Mouse (Mus musculus) kidney, postnatal 10 days (tissue): Measurements from ENCODE around the gene Nsf.

Source experiments
- DNase-seq: peaks from one replicate; pipeline ENCODE4 v3.0.0; 2021; ENCODE audit warnings: mixed read lengths

Nsf gene

DNA sequence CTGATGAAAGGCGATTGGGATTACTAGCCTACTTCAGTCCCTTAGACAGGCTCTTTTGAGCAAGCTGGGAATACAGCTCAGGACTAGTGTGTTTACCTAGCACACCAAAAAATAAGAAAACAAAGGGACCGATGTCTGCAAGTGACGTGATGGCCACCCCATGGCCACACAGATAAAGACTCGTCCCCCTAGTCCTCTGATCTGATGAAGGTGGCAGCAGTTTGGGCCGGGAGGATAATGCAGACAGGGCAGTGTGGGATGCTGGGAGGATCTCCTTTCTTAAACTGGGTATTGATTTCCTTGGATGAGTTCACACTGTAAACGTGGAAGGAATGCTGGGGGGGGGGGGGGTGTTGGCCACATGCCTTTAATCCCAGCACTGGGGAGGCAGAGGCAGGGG, 13.0 kb downstream of the Nsf start:
- DNase-seq, result no peak

DNA sequence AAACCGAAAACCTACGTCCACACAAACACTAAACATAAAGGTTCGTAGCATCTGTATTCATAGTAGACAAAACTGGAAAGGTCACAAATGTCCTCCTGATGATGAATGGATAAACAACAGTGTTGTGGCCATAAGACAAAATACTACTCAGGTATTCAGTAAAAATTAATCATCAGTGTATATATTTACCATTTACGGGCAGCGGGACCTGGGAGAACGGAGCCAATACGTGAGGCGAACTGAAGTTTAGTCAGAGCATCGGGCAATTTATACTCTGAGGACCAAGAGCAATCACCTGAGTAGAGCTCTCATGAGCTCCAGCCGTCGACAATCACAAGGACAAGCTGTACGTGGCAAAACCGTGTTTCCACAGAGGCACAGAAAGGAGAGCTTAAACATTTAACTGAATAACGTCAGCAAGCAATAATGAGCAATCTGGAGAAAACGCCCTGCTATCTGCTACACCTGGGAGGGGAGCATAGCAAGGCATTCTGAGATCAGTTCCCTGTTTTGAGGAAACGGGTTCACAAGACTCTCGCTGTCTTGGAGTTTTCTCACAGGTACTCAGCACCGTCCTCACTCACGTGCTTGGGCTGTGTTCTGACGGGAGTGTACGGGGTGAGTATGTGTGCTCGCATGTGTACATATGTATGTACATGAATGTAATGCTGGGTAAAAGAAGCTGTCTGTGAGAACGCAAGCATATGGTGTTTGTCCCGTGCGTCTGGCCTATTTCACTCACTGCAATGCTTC, 15.7 kb downstream of the Nsf start:
- DNase-seq, result no peak

DNA sequence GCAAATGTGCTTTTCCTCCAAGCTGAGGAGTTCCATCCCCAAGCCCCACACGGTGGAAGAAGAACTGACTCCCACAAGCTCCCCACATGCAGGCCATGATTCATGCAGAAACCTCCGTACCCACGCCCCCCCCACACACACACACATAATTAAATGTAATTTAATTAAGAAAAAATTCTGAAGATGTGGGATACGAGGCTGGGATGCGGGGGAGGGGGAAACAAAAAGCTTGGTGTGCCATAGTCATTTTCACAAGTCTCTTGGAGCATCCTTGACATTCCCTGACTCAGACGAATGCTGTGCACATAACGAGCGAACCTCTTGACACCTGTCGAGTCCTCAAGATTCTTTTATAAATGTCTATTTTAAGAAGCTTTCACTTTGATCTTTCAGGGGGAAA, 16.4 kb downstream of the Nsf start:
- peak; percentile 30 for DNase-seq

DNA sequence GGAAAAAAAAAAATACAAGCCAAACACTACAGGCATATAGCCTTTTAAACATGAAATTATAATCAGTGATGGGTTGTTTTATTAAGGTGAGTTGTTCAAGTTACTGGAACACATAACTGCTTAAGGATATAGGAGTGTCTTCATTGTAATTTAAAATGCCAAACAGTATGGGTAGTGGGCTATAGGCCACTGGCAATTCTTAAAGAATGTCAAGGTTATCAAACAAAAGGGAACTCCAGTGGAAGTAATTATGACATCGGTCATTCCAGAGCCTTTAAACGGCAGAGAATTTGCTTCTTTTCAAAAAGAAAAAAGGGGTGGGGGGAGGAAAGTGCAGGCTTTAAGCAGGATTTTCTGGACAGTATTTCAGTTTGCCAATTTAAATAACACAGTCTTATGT, 18.1 kb downstream of the Nsf start:
- DNase-seq, result no peak

DNA sequence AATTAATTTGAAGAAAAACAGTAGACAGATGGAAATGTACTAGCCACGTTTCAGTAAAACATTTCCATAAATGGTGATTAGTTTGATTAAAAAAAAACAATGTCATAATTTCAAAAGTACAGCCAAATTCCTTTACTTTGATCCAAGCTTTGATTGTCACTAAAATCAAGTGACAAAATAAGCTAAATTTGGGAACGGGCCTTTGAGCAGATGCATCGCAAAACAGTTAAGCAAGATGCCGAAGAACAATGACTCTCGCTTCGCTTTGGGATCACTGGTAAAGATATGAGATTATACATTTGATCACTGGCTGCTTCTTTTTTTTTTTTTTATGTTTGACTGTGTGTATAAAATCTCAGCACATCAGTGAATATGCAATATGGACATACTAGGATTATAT, 20.0 kb downstream of the Nsf start:
- DNase-seq, result no peak

DNA sequence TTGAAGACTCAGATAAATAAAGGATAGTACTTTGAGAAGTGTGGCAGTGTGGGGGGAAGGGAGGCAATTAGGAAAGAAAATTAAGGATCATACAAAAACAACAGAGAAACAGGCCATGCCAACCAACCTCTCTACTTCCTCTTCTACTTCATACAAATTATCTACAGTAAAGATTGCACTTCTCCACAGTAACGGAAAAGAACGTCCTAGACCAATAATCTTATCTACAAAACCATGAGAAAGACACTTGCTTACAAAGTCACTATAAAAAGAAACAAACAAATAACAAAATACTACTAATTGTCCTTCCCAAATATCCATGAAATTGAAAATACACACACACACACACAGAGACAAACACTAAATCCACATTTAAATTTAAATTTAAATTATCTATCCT, 29.9 kb downstream of the Nsf start:
- DNase-seq, result no peak

DNA sequence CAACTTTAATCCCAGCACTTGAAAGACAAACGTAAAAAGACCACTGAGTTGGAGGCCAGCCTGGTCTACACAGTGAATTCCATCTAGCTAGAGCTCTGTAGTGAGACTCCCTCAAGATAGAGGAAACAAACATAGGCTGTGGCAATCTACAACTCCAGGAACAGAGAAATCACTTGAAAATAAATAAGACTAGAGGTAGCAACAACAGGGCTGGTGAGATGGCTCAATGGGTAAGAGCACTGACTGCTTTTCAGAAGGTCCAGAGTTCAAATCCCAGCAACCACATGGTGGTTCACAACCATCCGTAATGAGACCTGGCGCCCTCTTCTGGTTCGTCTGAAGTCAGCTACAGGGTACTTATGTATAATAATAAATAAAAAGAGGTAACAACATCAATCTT, 30.6 kb downstream of the Nsf start:
- DNase-seq, result no peak

DNA sequence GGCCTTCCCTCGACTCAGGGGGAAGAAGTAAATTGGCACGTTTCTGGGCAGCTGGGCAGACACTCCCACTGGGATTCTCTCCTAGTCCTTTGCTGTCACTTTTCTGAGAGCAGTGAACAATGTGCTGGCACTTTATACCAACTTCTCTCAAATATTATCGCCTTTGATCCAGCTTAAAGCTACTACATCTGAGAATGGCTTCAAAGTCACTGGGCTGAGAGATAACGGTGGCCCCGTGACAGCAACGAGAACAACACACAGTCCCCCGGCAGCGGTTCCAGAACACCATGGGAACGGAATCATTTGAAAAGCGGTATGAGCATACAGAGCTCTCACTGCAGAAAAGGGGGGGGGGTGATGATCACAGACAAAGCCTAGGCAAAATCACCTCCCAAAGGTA, 31.0 kb downstream of the Nsf start:
- no peak for DNase-seq

DNA sequence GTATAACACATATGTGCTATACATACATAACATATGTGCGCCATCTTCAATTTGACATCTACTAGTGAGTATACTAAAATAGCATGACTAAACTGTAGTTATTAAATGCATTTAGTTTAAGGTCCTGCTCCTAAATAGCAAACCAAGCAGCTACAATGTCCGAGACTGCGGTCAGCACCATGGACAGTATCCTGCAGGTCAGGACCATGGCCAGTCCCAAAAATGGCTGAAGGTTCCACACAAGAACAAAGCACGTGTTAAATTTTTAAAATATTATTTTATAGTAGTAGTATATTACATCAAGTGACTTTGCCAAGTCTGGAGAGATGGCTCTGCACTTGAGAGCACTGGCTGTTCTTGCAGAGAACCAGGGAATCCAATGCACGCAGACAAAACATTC, 33.2 kb downstream of the Nsf start:
- peak; percentile 85 for DNase-seq

DNA sequence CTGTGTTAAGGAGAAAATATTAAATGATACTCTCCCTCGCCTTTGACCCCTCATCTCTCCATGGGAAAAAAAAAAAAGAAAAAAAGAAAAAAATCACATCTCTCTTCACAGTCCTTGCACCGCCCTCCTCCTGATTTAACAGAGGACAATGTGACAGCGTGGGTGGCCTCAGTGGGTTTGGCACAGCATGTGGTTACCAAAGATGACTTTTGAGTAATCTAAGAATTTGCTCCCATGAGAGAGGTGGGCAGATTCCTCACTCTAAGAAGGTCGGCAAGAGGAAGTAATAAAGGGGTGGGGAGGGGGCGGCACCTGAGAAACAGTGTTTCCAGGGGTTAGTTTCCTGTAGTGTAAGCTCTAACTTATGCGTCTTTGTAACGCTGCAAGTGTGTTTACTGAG, 37.0 kb downstream of the Nsf start:
- DNase-seq, result no peak

DNA sequence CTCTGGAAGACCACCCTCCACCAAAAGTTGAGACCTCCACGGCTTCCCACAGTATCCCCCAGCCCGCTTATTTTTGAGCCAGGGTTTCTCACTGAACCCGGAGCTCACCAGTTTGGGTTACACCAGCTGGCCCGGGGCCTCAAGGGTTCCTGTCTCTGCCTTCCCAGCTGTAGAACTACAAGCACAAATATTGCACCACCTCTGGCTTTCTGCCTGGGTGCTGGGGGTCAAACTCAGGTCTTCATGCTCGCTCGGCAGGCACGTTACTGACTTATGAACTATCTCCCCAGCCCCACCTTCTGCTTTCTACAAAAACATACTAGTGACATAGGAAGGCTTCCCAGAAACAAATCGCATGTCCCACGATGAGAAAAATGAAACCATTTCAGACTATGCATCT, 38.2 kb downstream of the Nsf start:
- no peak for DNase-seq

DNA sequence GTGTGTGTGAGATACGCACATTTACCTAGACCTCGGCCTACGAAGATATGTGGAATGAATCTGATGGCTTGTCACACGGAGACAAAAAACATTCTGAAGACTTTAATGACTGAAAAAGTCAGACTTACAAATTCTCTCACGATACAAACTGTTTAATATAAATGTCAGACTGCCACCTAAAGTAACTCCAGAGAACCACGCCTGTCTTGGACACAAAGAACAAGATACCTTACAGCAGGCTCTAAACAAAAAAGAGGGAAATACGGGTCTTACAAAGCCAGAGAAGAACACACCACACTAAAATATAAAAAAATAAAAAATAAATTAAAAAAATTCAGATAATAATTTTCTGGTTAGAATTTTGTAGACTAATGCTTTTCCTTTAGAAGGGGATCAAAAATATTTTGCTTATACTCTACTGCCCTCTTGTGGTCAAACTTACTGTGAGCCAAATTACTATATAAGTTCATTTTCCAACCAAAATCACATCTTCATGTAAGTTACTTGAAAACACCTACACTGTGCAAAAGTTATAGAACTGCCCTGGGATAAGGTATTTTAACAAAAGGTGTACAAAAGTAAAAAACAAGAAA, 42.8 kb downstream of the Nsf start:
- DNase-seq, result no peak

DNA sequence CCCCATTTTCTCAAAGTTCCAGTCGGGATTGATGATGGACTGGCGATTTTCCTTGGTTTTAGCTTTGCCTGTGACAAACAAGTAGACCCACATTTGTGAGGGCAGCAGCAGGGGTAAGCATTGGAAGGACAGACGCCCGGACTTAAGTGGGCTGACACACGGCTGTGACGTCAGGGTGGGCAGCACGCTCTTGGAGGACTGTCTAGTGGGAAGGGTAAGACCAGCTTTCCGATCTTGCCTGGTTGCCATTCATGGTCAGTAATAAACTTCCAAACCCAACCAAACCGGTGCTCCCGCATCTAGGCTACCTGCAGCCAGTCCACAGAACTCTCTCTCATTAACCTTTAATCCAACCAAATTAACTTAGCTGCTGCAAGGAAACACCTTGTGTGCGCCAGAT, 43.3 kb downstream of the Nsf start:
- DNase-seq, result no peak

DNA sequence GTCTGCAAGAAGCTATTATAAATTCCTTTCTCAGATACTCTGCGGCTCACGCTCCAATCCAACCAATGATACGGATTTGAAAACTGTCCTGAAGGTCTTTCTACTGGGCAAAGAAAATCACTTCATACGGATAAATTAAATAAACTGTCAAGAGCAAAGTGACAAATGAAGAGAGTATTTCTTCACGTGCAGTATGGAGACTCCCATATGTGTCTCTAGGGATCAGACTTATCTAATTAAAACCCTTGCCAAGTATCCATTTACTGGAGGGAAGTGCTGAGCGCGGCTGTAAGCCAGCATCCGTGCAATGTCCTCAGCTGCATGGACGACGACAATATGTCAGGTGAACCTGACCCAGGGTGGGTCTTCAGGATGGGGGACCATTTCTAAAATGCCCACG, 44.0 kb downstream of the Nsf start:
- DNase-seq, result no peak

DNA sequence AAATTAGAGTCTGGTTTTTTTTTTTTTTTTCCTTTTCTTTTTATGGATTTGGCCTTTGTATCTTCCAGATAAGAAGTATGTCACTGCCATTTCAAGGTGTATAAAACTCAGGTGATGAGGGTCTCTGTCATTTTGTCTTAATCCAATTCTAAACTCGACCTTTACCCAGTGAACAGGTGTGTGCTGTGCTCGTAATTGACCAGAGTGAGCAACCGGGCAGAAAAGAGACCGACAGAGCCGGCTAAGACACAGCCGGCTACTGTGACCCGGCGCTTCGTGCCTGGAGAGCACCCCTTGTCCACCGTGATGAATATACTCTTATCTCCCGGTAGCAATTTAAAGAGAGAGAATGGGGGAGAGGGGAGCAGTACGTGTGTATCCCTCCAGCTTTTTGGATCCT, 44.5 kb downstream of the Nsf start:
- DNase-seq, result no peak

DNA sequence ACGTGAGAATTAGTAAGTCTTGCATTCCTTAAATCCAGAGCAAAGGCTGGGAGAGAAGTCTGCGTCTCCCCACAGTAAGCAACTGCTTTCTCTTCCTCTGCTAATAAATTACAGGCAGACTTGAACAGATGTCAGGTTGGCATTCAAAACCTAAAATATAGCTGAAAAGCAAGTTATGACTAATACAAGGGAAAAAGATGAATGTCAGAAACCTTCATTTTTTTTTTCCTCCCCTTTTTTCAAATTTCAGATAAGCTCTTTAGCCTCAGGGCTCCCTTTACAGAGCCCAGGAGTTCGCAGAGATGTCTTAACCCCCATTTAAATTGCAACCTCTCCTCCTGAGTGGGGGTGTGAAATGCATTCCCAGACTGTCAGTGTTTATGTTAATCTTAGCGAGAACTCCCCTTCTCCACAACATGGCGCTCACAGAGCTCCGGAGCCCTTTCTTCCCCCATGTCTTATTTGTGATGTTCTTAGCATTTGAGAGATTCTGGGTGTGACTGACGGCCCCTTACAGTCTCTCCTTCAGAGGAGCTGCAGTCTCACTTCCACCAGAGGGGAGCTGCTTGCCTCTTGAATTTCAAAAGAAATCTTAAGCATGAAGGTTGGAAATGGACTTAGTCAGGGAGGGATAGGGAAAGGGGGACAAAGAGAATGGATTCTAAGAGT, 47.7 kb downstream of the Nsf start:
- DNase-seq, result no peak

DNA sequence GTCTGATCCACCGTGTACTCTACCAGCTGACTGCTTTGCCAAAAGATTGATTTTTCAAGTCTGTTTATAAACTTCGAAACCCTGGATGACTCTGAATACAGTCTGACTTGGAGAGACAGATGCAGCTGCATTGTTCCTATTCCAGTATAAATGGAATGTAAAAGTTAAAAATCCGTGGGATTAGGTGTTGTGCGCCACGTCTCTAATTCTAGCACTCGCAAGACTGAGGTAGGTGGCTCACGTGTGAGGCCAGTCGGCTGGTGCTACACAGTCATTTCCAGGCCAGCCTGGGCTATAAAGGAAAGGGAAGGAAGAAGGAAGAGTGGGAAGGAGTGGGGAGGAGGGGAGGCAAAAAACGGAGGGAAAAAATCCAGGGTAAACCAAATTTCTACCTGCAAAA, 48.4 kb downstream of the Nsf start:
- no peak for DNase-seq

DNA sequence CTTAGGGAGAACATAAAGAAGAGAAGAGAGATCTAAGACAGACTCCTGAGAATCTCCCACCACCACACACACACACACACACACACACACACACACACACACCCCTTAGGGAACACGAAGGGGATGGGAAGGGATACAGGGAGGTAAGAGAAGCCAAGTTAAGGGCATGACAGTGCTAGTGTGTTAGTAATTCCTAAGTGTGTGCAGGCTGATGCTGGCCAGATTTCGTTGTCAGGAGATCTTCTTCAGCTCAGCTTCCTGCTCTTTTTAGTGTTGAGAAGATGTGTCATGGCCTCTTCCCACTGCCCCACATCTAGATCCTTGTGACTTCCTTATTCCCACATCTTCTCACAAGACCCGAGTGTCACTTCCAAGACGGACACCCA, 52.3 kb downstream of the Nsf start:
- no peak for DNase-seq

DNA sequence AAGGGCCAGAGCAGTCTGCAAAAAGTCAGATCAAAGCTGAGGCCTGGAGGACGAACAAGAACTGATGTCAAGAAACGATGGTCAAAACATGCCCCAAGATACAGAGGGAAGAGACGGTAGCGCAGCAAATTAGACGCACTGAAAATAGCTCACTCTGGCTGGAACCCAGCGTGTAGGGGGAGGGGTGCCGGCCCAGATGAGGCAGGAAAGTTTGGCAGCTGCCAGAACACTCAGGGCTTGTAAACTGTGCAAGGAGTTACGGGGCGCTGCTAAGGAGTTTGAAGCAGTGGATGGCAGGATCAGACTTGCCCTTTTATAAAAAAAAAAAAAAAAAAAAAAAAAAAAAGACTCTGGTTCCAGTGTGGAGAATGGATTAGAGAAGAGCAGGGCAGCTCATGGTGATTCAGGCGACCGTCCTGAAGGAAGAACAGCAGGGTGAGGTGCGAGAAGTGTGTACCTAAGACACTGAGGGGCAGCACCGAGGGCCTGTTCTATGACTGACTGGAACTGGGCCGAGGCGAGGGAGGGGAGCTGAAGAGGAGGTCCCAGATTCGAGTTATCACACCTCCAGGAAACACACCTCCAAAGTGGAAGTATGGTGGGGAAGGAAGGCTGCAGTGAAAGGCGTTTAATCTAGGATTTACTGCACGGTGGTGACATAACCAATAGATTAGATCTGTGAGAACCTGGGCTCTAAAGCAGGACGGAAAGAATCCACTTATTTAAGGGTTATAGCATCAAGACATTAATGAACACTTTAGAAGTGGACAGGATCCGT, 52.9 kb downstream of the Nsf start:
- peak; percentile 32 for DNase-seq

DNA sequence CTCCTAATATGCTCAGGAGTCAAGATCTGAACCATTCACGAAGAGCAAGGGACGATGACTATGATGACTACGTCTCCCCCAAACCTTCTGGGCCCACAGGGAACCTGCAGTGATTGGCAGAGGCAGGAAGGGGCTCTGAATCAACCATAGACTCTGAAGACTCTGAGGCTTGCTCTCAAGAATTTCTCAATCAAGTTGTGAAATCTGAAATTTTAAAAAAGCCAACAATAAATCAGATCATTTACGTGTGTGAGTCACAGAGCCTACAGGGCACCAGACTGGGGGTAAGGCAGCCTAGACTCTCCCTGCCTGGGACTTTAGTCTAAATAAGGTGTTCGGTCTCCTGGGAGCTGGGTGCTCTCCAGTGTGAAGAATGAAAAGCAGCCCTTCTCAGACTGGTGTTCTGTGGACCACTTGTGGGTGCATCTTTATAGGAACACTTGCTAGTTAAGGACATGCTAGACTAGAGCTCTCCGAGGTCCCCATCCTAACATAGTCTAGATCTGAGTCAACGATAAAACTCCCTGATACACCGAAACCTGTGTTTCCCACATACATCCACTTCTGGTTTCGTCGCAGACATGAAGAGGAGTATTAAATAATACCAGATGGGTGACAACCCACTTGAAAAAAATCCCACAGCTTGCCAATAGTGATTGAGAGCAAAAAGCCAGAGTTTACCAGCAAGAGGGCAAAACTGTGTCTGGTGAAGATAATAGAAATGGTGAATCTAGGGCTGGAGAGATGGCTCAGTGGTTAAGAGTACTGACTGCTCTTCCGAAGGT, 56.7 kb downstream of the Nsf start:
- no peak for DNase-seq

DNA sequence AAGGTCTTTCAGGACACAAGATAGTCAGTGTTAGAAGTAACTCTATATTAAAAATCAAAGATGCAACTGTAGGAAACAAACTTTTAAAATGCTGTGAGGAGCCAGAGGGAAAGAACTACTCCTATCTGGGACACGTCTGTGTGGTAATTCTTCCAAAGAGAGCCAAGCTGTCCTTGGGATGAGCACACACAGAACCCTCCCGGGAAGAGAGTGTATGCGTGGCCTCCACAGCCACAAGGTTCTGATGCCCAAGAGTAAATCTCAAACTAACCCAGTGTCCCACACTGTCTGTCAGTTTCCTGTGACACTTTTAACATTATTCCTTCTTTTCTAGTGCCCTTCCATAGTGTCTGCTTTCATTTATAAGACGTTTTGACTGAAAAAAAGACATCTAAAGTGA, 57.8 kb downstream of the Nsf start:
- DNase-seq, result no peak

DNA sequence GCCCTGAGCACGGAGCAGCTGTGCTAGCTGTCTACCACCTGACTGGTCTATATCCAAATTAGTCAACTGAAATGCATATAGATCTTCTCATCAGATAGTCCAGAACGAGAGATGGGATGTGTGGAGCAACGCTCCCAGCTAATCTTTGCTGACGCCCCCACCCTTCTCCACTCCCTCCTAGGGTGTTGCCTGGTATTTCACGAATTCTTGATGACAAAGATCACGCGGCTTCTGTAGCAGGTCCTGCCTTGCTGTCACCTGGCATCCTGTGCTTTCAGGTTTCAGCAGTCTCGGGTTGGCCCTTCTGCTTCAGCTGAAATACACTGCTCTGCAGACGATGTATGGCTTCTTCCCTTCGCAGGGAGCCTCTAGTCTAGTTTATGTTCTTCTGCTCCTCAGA, 61.0 kb downstream of the Nsf start:
- DNase-seq, result no peak

DNA sequence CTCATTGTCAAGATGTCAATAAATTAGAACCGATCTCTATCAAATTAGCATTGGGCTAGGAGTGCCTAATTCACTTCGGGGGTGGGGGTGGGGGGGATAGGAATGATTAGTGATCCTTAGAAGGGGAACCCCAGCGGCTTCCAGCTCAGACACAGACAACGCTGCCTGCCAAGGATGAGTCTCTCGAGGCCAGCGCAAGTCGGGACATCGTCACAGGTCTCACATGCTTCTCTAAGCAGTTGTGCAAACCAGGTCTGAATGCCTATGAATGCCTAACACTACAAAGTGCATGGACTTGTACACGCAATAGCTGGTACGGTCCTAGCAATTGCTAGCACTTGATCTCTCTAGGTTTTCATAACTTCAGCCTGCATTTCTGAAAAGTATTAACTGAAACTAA, 62.1 kb downstream of the Nsf start:
- no peak for DNase-seq
